Mouse (Mus musculus): ENCODE measurements at regions not wholly inside any gene's neighbourhood (a gene's known extent, or its start where the extent isn't known, plus 50 kb on each side); places are given as distances from the start of the nearest gene placed in this dataset.

DNA sequence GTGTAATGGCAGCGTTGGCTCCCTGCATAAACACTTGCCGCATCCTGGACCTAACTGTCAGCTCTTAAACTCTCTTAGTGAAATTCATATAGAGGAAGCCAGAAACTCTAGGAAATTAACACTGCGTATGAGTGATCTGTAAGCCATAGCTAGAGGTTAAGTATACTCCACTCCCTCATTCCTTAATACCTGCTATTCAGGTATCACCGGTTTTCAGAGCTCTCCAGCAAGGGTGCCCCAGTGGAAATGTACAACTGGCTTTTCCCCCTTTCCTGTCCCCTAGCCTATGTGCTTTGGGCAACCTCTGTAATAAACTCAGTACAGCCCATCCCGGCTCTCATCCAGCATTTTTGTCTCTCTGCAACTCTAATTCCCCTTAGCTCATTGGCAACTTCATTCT, 164.8 kb upstream of the Habp2 start:
- TF ChIP-seq CTCF (IDR thresholded peaks at IDR 0.05) (no peak), EP300 (IDR thresholded peaks at IDR 0.05) (peak; percentile 43; the same call in 1 of the 2 replicates)
